Mouse (Mus musculus) limb, embryonic 12.5 days (tissue): ENCODE data around the gene Npas1. TPM values are rescaled to one million over a fixed set of nuclear protein-coding genes. Genes with fewer than 3 reads are reported as not detected.

Experiments
- ATAC-seq: fragments of 200-750 bp; cut with Nextera tagmentation; 2 replicates; pipeline ENCODE4 v1.8.0; 2017; ENCODE audit warnings: low read depth, moderate TSS enrichment; ENCODE audit not compliant: insufficient number of reproducible peaks, insufficient read depth, low FRiP score, low TSS enrichment
- H3K27ac ChIP-seq: fragments of 300-500 bp; sonication (generic); 2 replicates; pipeline ENCODE4 v1.5.1; 2016; ENCODE audit warnings: mild to moderate bottlenecking, moderate library complexity
- H3K27me3 ChIP-seq: fragments of 300-500 bp; sonication (generic); 2 replicates; pipeline ENCODE4 v1.6.1; 2016; ENCODE audit warnings: mild to moderate bottlenecking, moderate library complexity
- H3K36me3 ChIP-seq: fragments of 300-500 bp; sonication (generic); 2 replicates; pipeline ENCODE4 v1.6.1; 2016; ENCODE audit warnings: mild to moderate bottlenecking, moderate library complexity
- H3K4me1 ChIP-seq: fragments of 300-500 bp; sonication (generic); replicated peaks from 2 replicates; pipeline ENCODE4 v1.6.1; 2016
- H3K4me2 ChIP-seq: fragments of 300-500 bp; sonication (generic); 2 replicates; pipeline ENCODE4 v1.6.1; 2016; ENCODE audit warnings: mild to moderate bottlenecking, moderate library complexity
- H3K4me3 ChIP-seq: fragments of 300-500 bp; sonication (generic); replicated peaks from 2 replicates; pipeline ENCODE4 v1.5.1; 2016; ENCODE audit warnings: mild to moderate bottlenecking
- H3K9ac ChIP-seq: fragments of 300-500 bp; sonication (generic); replicated peaks from 2 replicates; pipeline ENCODE4 v1.6.1; 2016; ENCODE audit warnings: mild to moderate bottlenecking, moderate library complexity
- H3K9me3 ChIP-seq: fragments of 300-500 bp; sonication (generic); 2 replicates; pipeline ENCODE4 v1.6.1; 2016; ENCODE audit warnings: mild to moderate bottlenecking, moderate library complexity
- WGBS: fragments of 180-500 bp; shearing (Covaris S2); methylation state at CpG from one replicate; pipeline ENCODE4 v1.1.7; 2016; 5-methylcytosine and 5-hydroxymethylcytosine counted together
- polyA plus RNA-seq: library from polyadenylated mRNA; unstranded; fragments of >200 nt; fragmentation: Nextera tagmentation; extraction: Ambion mirVana; gene quantifications from 2 replicates; pipeline ENCODE4 v1.2.1, GENCODE M21; 2016

Gene Npas1
- polyA plus RNA-seq, 1 experiment from 2014 or later: 0.44 TPM

DNA sequence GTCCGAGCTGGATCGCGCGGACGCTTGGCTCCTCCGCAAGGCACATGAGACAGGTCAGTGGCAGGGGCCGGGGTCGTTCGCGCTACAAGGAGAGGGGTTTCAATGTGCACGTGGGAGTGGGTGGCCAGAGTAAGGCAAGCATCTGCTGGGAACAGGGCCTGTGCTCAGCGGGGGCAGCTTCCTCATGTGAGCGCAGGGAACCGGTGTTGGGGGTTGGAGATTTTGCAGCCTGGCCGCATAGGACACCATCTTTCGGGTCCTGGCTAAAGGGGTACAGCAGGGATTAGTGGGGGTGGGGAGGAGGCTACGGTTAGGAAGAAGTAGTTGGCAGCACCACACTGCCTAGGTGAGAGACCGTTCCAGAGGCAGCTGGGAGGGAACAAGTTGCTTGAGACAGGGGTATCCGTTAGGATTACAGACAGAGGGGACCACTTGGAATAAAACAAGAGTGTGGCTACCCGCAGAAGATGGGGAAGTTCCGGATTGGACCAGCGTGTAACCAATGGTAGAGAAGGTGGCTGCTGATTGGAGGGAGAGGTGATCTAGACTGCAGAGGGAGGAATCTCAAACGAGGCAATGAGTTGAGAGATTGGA is 24.3 kb downstream of the Npas1 start:
- under 1% methylated on average over 23 of the region's 23 CpGs for WGBS
- peak overlapping the region; percentile 82 for H3K4me3 ChIP-seq
- H3K4me2 ChIP-seq: peak overlapping the region; percentile 92
- peaks cover 7% of the 10 kb centered on the region for H3K4me1 ChIP-seq
- H3K36me3 ChIP-seq: peaks cover 26% of the 10 kb centered on the region
- ATAC-seq: peak; percentile 44; the same call in 1 of the 2 replicates
- peaks cover 2% of the 10 kb centered on the region; the same call in 1 of the 2 replicates for H3K9me3 ChIP-seq
- peak overlapping the region; percentile 72 for H3K27ac ChIP-seq
- no peaks in the 10 kb centered on the region for H3K27me3 ChIP-seq
- peak overlapping the region; percentile 75 for H3K9ac ChIP-seq

GRCm38 (mm10) chr7:16452587-16453073 is 24.9 kb downstream of the Npas1 start, which contains the start of gene Tmem160:
Gene Tmem160, plus strand, starts transcription at chr7:16452779.
- Histone ChIP-seq H3K27me3 (no peaks in the 10 kb centered on the region), H3K4me3 (peak within 1 kb of the TSS; percentile 82), H3K4me2 (peak within 1 kb of the TSS; percentile 92), H3K9me3 (no peaks in the 10 kb centered on the region), H3K9ac (peak within 1 kb of the TSS; percentile 75), H3K27ac (peak within 1 kb of the TSS; percentile 72), H3K36me3 (peaks cover 26% of the 10 kb centered on the region), H3K4me1 (peaks cover 7% of the 10 kb centered on the region)
- ATAC-seq: peak; percentile 97
- under 1% methylated on average over 28 of the region's 30 CpGs for WGBS

DNA sequence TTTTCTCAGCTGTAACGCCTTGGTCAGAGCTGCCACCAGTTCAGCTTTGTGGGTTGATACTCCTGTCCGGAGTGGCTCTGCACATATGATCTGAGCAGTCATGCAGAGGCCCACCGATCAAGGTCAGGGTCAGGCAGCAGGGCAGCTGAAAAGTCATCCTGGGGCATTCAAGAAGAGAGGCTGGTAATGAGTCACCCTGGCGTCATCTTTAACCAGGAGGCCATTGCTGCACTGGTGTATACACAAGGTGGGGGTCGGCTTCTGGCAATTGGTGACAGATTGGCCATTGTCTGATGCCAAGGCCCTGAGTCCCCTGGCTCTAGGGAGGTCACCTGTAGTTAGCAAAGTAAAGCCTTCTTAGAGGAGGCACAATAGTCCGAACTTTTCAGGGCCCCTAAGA is 25.9 kb downstream of the Npas1 start:
- H3K27ac ChIP-seq: no peak overlapping the region
- H3K4me1 ChIP-seq: peaks cover 7% of the 10 kb centered on the region
- H3K9me3 ChIP-seq: no peaks in the 10 kb centered on the region
- H3K27me3 ChIP-seq: no peaks in the 10 kb centered on the region
- H3K4me2 ChIP-seq: no peak overlapping the region
- ATAC-seq: no peak
- H3K9ac ChIP-seq: no peak overlapping the region
- no peak overlapping the region for H3K4me3 ChIP-seq
- WGBS: 86% methylated on average over 6 of the region's 6 CpGs
- peaks cover 18% of the 10 kb centered on the region for H3K36me3 ChIP-seq

DNA sequence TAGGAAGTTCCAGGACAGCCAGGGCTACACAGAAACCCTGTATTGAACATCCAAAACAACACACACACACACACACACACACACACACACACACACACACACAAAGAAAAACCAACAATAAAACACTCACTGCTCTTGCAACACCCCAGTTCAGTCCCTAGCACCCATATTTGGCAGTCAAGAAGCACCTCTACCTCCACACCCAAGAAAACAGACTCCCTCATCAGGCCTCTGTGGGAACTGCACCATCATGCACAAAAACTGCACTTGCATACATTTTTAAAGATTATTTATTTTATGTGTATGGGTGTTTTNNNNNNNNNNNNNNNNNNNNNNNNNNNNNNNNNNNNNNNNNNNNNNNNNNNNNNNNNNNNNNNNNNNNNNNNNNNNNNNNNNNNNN is 36.3 kb downstream of the Npas1 start:
- H3K4me3 ChIP-seq: no peak overlapping the region
- no peak for ATAC-seq
- H3K4me1 ChIP-seq: peaks cover 3% of the 10 kb centered on the region; the same call in 1 of the 2 replicates
- no peak overlapping the region for H3K4me2 ChIP-seq
- H3K27me3 ChIP-seq: no peaks in the 10 kb centered on the region
- no peak overlapping the region for H3K9ac ChIP-seq
- H3K27ac ChIP-seq: no peak overlapping the region
- peaks cover 8% of the 10 kb centered on the region for H3K36me3 ChIP-seq
- H3K9me3 ChIP-seq: no peaks in the 10 kb centered on the region

DNA sequence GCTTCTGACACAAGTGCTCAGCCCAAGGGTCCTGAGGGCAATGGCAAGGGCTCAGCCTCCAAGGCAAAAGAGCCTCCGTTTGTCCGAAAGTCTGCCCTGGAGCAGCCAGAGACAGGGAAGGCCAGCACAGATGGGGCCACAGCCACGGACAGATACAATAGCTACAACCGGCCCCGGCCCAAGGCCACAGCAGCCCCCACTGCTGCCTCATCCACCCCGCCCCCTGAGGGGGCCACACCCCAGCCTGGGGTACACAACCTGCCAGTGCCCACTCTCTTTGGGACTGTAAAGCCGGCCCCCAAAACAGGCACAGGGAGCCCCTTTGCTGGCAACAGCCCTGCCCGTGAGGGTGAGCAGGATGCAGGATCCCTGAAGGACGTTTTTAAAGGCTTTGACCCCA is 42.4 kb downstream of the Npas1 start:
- Histone ChIP-seq H3K9me3 (no peaks in the 10 kb centered on the region), H3K4me2 (no peak overlapping the region), H3K27ac (no peak overlapping the region), H3K27me3 (no peaks in the 10 kb centered on the region), H3K4me1 (no peaks in the 10 kb centered on the region), H3K4me3 (no peak overlapping the region), H3K9ac (no peak overlapping the region), H3K36me3 (peaks cover 70% of the 10 kb centered on the region)
- ATAC-seq: no peak
- WGBS: 89% methylated on average over 9 of the region's 9 CpGs

GRCm38 (mm10) chr7:16433352-16433971 is 44.1 kb downstream of the Npas1 start:
- Histone ChIP-seq H3K27me3 (no peaks in the 10 kb centered on the region), H3K36me3 (peaks cover 86% of the 10 kb centered on the region), H3K27ac (no peak overlapping the region), H3K4me1 (no peaks in the 10 kb centered on the region), H3K9me3 (no peaks in the 10 kb centered on the region), H3K4me2 (no peak overlapping the region), H3K4me3 (no peak overlapping the region), H3K9ac (no peak overlapping the region)
- whole genome bisulfite sequencing: 81% methylated on average over 3 of the region's 3 CpGs
- ATAC-seq: no peak

DNA sequence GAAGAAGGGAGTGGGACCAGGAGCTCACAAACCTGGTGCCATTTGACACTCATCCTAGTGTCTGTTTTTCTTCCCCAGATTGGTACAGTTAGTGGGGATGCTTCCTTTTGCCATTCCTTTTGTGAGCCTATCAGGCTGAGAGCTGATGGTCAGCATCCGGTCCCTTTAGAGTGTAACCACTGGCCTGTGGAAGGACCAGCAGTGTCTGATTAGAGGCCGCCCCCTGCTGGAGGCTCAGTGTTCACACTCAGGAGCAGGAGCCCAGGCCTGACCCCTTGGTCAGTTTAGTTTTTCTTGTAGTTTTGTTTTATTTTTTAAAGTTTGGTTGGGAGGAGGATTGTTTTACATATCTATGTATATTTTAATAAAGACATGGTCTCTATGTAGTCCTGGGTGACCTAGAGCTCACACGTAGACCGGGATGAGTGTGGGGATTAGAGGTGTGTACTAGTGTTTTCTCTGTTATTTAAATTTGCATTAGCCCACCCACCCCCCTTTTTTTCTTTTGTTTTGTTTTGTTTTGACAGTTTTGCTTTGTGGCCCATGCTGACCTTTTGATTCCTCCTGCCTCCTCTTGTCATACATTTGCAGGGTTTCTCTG is 51.3 kb downstream of the Npas1 start:
- Histone ChIP-seq H3K4me2 (no peak overlapping the region), H3K4me3 (no peak overlapping the region), H3K27ac (no peak overlapping the region), H3K4me1 (no peaks in the 10 kb centered on the region), H3K9ac (no peak overlapping the region), H3K36me3 (peaks cover 99% of the 10 kb centered on the region), H3K27me3 (no peaks in the 10 kb centered on the region), H3K9me3 (no peaks in the 10 kb centered on the region)
- WGBS: 69% methylated on average over 4 of the region's 4 CpGs
- ATAC-seq: no peak

DNA sequence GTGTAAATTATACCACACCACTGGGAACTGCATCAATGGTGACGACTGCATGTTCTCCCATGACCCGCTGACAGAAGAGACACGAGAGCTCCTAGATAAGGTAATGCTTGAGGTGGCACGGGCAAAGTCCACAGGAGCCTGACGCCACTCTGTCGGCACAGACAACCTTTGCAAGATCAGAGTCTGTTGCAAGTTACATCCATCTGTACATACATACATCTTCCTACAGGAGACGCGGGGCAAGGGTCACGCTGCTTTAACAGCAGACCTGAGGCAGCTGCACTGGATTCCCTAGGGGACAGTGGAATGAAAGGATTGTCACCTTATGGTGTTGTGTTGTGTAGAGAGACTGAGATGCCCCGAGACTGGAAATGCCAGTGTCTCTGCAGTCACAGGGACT is 51.8 kb downstream of the Npas1 start:
- H3K4me1 ChIP-seq: no peaks in the 10 kb centered on the region
- ATAC-seq: no peak
- H3K9ac ChIP-seq: no peak overlapping the region
- no peak overlapping the region for H3K4me2 ChIP-seq
- WGBS: 91% methylated on average over 10 of the region's 10 CpGs
- no peaks in the 10 kb centered on the region for H3K9me3 ChIP-seq
- no peak overlapping the region for H3K27ac ChIP-seq
- no peak overlapping the region for H3K4me3 ChIP-seq
- no peaks in the 10 kb centered on the region for H3K27me3 ChIP-seq
- peaks cover 99% of the 10 kb centered on the region for H3K36me3 ChIP-seq

DNA sequence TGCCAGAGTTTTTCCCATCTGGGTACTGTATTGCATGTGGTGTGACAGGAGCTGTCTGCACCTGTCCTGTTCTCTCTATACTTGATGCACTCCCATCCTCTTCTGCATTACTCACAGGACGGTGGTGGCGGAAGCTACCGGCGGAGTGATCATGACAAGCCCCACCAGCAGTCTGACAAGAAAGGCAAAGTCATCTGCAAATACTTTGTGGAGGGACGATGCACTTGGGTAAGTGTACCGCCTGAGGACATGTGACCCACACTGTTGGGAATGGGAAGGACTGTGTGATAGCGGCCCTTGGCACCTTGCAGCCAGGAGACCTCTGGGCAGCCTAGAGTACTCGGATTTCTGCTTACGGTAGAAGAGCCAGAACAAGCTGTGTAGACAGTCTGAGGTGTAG is 53.8 kb downstream of the Npas1 start:
- Histone ChIP-seq H3K36me3 (peaks cover 99% of the 10 kb centered on the region), H3K4me2 (no peak overlapping the region), H3K9me3 (no peaks in the 10 kb centered on the region), H3K27me3 (no peaks in the 10 kb centered on the region), H3K4me3 (no peak overlapping the region), H3K9ac (no peak overlapping the region), H3K27ac (no peak overlapping the region), H3K4me1 (no peaks in the 10 kb centered on the region)
- 91% methylated on average over 9 of the region's 9 CpGs for WGBS
- no peak for ATAC-seq

DNA sequence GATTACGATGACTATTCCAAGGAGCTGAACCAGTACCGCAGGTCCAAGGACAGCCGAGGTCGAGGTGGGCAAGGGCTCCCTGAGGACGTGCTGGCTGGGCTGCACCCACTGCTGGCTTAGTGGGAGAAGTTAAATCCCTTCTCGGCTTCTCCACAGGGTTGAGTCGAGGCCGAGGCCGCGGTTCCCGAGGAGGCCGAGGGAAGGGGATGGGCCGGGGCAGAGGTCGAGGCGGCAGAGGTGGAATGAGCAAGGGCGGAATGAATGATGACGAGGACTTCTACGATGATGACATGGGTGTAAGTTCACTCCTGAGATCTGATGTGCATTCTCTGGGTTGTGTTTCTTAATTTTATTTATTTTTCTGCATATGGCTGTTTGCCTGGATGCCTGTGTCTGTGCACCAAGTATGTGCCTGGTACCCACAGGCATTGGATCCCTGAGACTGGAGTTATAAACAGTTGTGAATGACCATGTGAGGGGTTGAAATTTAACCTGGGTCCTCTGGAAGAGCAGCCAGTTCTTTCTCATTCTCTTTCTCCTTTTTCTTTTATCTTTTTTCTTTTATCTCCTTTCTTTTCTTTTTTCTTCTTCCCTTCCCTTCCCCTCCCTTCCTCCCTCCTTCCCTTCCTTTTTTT is 55.2 kb downstream of the Npas1 start:
- H3K27me3 ChIP-seq: no peaks in the 10 kb centered on the region
- H3K36me3 ChIP-seq: peaks cover 99% of the 10 kb centered on the region
- no peaks in the 10 kb centered on the region for H3K4me1 ChIP-seq
- H3K4me3 ChIP-seq: no peak overlapping the region
- no peak overlapping the region for H3K27ac ChIP-seq
- WGBS: 92% methylated on average over 18 of the region's 18 CpGs
- H3K9me3 ChIP-seq: no peaks in the 10 kb centered on the region
- H3K9ac ChIP-seq: no peak overlapping the region
- ATAC-seq: no peak
- no peak overlapping the region for H3K4me2 ChIP-seq

GRCm38 (mm10) chr7:16420493-16421118 is 56.9 kb downstream of the Npas1 start:
- ATAC-seq: no peak
- H3K4me1 ChIP-seq: no peaks in the 10 kb centered on the region
- no peak overlapping the region for H3K9ac ChIP-seq
- H3K4me3 ChIP-seq: no peak overlapping the region
- H3K4me2 ChIP-seq: no peak overlapping the region
- peaks cover 99% of the 10 kb centered on the region for H3K36me3 ChIP-seq
- WGBS: 94% methylated on average over 8 of the region's 8 CpGs
- H3K27ac ChIP-seq: no peak overlapping the region
- H3K27me3 ChIP-seq: no peaks in the 10 kb centered on the region
- H3K9me3 ChIP-seq: no peaks in the 10 kb centered on the region
